Mouse (Mus musculus) embryo, embryonic 11 days (tissue): ENCODE results near the gene Olfr418.
"Not testable (repeated sequence)": the region's sequence is repeated elsewhere in the genome, so short reads cannot be mapped to it uniquely, and the experiment has no call there.

Experiments used
- DNase-seq: peaks from one replicate; pipeline ENCODE4 v3.0.0-alpha.2; 2015

The Olfr418 gene

GRCm38 (mm10) chr1:173265701-173266100, at the start of gene Olfr418:
TSS of gene Olfr418 (plus strand) at chr1:173266001.
- no peak for DNase-seq

- no peak for DNase-seq
These were observed 49.3 kb upstream of the Olfr418 start for GRCm38 (mm10) chr1:173216481-173216880.

GRCm38 (mm10) chr1:173227081-173227480, 38.7 kb upstream of the Olfr418 start, which contains the start of gene Fcer1a:
TSS of gene Fcer1a (minus strand) at chr1:173227214.
- no peak for DNase-seq

GRCm38 (mm10) chr1:173237004-173237403, 28.8 kb upstream of the Olfr418 start:
- DNase-seq = not testable (repeated sequence)

GRCm38 (mm10) chr1:173249888-173250287, 15.9 kb upstream of the Olfr418 start:
- no peak for DNase-seq

GRCm38 (mm10) chr1:173277677-173278076, 11.9 kb downstream of the Olfr418 start, which contains the start of gene Mptx2:
TSS of gene Mptx2 (minus strand) at chr1:173277777.
- no peak for DNase-seq

- DNase-seq = not testable (repeated sequence)
These were observed 37.0 kb downstream of the Olfr418 start for GRCm38 (mm10) chr1:173302795-173303194.

- not testable (repeated sequence) for DNase-seq
These were observed 47.8 kb downstream of the Olfr418 start for GRCm38 (mm10) chr1:173313535-173314050.

- DNase-seq = no peak
These were observed 49.9 kb downstream of the Olfr418 start for GRCm38 (mm10) chr1:173315725-173316124.

- DNase-seq = no peak
These were observed 52.2 kb downstream of the Olfr418 start for GRCm38 (mm10) chr1:173317925-173318477.

- DNase-seq = no peak
These were observed 55.9 kb downstream of the Olfr418 start for GRCm38 (mm10) chr1:173321593-173322248.

GRCm38 (mm10) chr1:173322249-173322627, 56.4 kb downstream of the Olfr418 start:
- DNase-seq = no peak
